Comparison of ENCODE assay signal across 23 mouse cellular contexts in the genomic region with DNA sequence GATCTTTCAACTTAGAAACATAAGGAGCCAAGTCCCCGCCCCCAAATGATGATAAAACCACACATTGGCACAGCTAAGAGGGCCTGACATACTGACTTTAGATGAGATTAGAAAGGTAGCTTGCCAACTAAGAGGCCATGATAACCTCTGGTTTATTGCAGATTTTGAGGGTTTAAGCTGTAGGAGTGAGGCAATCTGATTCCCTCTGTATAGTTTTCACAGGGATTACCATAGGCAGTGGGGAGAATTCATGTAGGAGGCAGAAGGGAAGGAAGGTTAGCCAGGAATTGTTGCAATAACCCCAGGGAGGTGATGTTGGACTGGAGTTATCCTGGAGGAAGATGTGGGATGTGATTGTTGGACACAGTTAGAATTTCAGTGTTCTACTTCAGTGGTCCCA.
A peak's percentile ranks its signal among the peaks of the same experiment; 100 is the strongest.
DNase-seq lines count a peak whose midpoint lies in the region; ATAC-seq lines count a peak whose summit lies in the region.
"Had no signal": no experiment of that assay in that cellular context is flagged by ENCODE, and none has a peak within 500 bp of the region (broad histone marks: within the 10 kb centered on the region; RNA-seq: fewer than 3 reads in every experiment).

No protein-coding gene starts in this region.

- H3K4me2 ChIP-seq in heart, embryonic 13.5 days, result no peak overlapping the region
- H3K4me2 ChIP-seq: embryonic facial prominence, embryonic 12.5 days; forebrain, embryonic 13.5 days; hindbrain, embryonic 12.5 days; hindbrain, embryonic 15.5 days had no signal

- DNase-seq in heart, postnatal 14 days, result no peak
- DNase-seq in left cerebral cortex, postnatal 4 days, result peak; percentile 14
- DNase-seq in left cerebral cortex, postnatal 14 days (ENCODE audit: low spot score in 2 of 2), result no peak
- DNase-seq in gonadal fat pad, adult 2 months (ENCODE audit: low read depth), result peak; percentile 60
- no peak for DNase-seq in layer of hippocampus, postnatal 14 days (ENCODE audit: low spot score in 2 of 2)
- DNase-seq: adrenal gland, adult 2 months; adrenal gland, postnatal 14 days; cerebellum, adult 11 months; cerebellum, adult 2 months; cerebellum, adult 9-11 months; gastrocnemius, postnatal 10 days; gastrocnemius, postnatal 36 days; heart, adult 11 months had no signal

- peaks cover 16% of the 10 kb centered on the region for H3K4me1 ChIP-seq in heart, embryonic 13.5 days

- H3K27ac ChIP-seq in heart, embryonic 13.5 days (replicated peaks), result peak overlapping the region; percentile 36; the same call in 1 of the 2 replicates
- H3K27ac ChIP-seq: embryonic facial prominence, embryonic 12.5 days; forebrain, embryonic 10.5 days; forebrain, embryonic 13.5 days; hindbrain, embryonic 12.5 days; hindbrain, embryonic 15.5 days had no signal

- H3K9ac ChIP-seq in heart, embryonic 13.5 days, result no peak overlapping the region
- H3K9ac ChIP-seq: embryonic facial prominence, embryonic 12.5 days; forebrain, embryonic 13.5 days; hindbrain, embryonic 12.5 days; hindbrain, embryonic 15.5 days had no signal

- H3K9me3 ChIP-seq in heart, embryonic 13.5 days, result no peaks in the 10 kb centered on the region
- H3K9me3 ChIP-seq: embryonic facial prominence, embryonic 12.5 days; forebrain, embryonic 13.5 days; hindbrain, embryonic 12.5 days; hindbrain, embryonic 15.5 days had no signal

- no peak for ATAC-seq in heart, embryonic 13.5 days (ENCODE audit: extremely low read depth, insufficient number of reproducible peaks, low FRiP score, low TSS enrichment)
- ATAC-seq: CD4-positive, CD25-positive, alpha-beta regulatory T cell, adult 4 months; forebrain, embryonic 13.5 days; forebrain, embryonic 16.5 days; intestine, postnatal 0 days had no signal

- H3K27me3 ChIP-seq in heart, embryonic 13.5 days (replicated peaks), result no peaks in the 10 kb centered on the region
- H3K27me3 ChIP-seq: embryonic facial prominence, embryonic 12.5 days; hindbrain, embryonic 12.5 days; hindbrain, embryonic 15.5 days had no signal

- intact Hi-C loops in heart, postnatal 14 days (cut with DNase I), result no loop called here
- intact Hi-C loops in left cerebral cortex, postnatal 4 days (cut with DNase I), result no loop called here
- intact Hi-C loops in left cerebral cortex, postnatal 14 days (cut with DNase I), result no loop called here

- H3K4me3 ChIP-seq in heart, embryonic 13.5 days, result no peak overlapping the region
- H3K4me3 ChIP-seq: embryonic facial prominence, embryonic 12.5 days; erythroblast, embryonic 14.5 days; forebrain, embryonic 10.5 days; forebrain, embryonic 13.5 days; hindbrain, embryonic 12.5 days; hindbrain, embryonic 15.5 days had no signal

- H3K36me3 ChIP-seq in heart, embryonic 13.5 days, result no peaks in the 10 kb centered on the region
- H3K36me3 ChIP-seq: embryonic facial prominence, embryonic 12.5 days; forebrain, embryonic 10.5 days; hindbrain, embryonic 12.5 days; hindbrain, embryonic 15.5 days had no signal

- WGBS in heart, embryonic 13.5 days, result 79% methylated on average over 1 of the region's 1 CpGs

Comparison
In these comparisons a context has a peak if more than half of its experiments do, and no peak if none do; other contexts are left out.
1. DNase-seq: peak in left cerebral cortex, postnatal 4 days (single experiment) and gonadal fat pad, adult 2 months (single experiment); none in heart, postnatal 14 days (0 of 2), left cerebral cortex, postnatal 14 days (0 of 2) and layer of hippocampus, postnatal 14 days (0 of 2).